Mouse (Mus musculus) thymus, adult 18-20 months (tissue): ENCODE measurements around the gene Gimap7.
A peak's percentile ranks its signal among the peaks of the same experiment; 100 is the strongest.

ENCODE experiments used
- DNase-seq, 2 experiments: peaks; one replicate each; pipeline ENCODE4 v3.0.0; 2022; ENCODE audit warnings: mixed read lengths in 2 of 2

The Gimap7 gene

GRCm38 (mm10) chr6:48692962-48693361, 25.5 kb upstream of the Gimap7 start:
- no peak for DNase-seq

- DNase-seq, result no peak
These were observed 21.4 kb upstream of the Gimap7 start for GRCm38 (mm10) chr6:48696830-48697554.

- DNase-seq, result no peak
These were observed 20.9 kb upstream of the Gimap7 start for GRCm38 (mm10) chr6:48697555-48697930.

GRCm38 (mm10) chr6:48698066-48698856, 20.2 kb upstream of the Gimap7 start:
- no peak for DNase-seq

- DNase-seq, result no peak
These were observed 19.5 kb upstream of the Gimap7 start for GRCm38 (mm10) chr6:48698888-48699287.

GRCm38 (mm10) chr6:48700251-48701075, 18.0 kb upstream of the Gimap7 start:
- no peak for DNase-seq

- DNase-seq, result no peak
These were observed 16.3 kb upstream of the Gimap7 start for GRCm38 (mm10) chr6:48702146-48702545.

- DNase-seq, result no peak
These were observed 15.8 kb upstream of the Gimap7 start for GRCm38 (mm10) chr6:48702601-48703000.

GRCm38 (mm10) chr6:48704146-48704545, 14.3 kb upstream of the Gimap7 start:
- no peak for DNase-seq

- DNase-seq, result no peak
These were observed 12.3 kb upstream of the Gimap7 start for GRCm38 (mm10) chr6:48706130-48706529.

GRCm38 (mm10) chr6:48720326-48720725, 1.9 kb downstream of the Gimap7 start:
- no peak for DNase-seq

GRCm38 (mm10) chr6:48723468-48723867, 5.0 kb downstream of the Gimap7 start:
- no peak for DNase-seq

GRCm38 (mm10) chr6:48725476-48725875, 7.1 kb downstream of the Gimap7 start:
- peak in 1 of 2 experiments; percentile 66 for DNase-seq

- DNase-seq, result peak in 1 of 2 experiments; percentile 38
These were observed 9.3 kb downstream of the Gimap7 start for GRCm38 (mm10) chr6:48727761-48728160.

GRCm38 (mm10) chr6:48732864-48733304, 14.5 kb downstream of the Gimap7 start:
- DNase-seq, result peak; percentile 69 to 93

- no peak for DNase-seq
These were observed 15.2 kb downstream of the Gimap7 start for GRCm38 (mm10) chr6:48733660-48734059.

- DNase-seq, result no peak
These were observed 18.6 kb downstream of the Gimap7 start for GRCm38 (mm10) chr6:48737053-48737452.

- peak in 1 of 2 experiments; percentile 9 for DNase-seq
These were observed 19.3 kb downstream of the Gimap7 start for GRCm38 (mm10) chr6:48737688-48738087.

GRCm38 (mm10) chr6:48738961-48739779, 20.7 kb downstream of the Gimap7 start, which contains the start of gene Gimap1:
Gene Gimap1 (plus strand): TSS chr6:48739054.
- peak; percentile 69 to 80 for DNase-seq

- no peak for DNase-seq
These were observed 21.3 kb downstream of the Gimap7 start for GRCm38 (mm10) chr6:48739780-48740055.

GRCm38 (mm10) chr6:48740501-48741169, 22.2 kb downstream of the Gimap7 start:
- no peak for DNase-seq

GRCm38 (mm10) chr6:48741273-48741672, 22.9 kb downstream of the Gimap7 start:
- peak in 1 of 2 experiments; percentile 68 for DNase-seq
